Mouse (Mus musculus): ENCODE measurements at regions not wholly inside any gene's neighbourhood (a gene's known extent, or its start where the extent isn't known, plus 50 kb on each side); places are given as distances from the start of the nearest gene placed in this dataset.

DNA sequence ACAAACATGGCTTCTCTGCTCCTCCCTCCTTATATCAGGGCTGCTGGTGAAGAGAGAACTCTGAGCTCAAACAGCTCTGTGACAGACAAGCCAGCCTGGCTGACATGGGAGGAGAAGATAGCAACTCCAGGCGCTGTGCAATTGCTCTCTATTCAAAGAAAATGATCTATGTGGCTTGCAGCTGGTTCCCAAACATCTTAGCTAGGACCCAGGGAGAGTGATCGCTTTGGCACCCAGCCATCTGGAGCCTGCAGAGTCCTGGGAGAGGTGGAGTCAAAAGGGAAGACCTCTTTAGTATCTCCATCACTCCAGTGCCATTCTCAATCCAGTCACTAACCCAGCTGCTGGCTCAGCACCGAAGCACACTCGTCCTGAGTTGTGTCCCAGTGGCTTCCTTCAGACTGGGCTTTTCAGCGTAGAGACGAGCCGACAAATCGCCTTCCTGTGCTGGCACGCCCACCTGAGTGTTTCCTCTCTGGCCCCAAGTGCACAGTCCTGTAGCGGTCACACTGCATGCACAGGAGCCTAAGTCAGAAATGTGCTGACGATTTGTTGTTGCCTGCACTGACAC is 145.1 kb upstream of the Phyhipl start:
- no peaks in the 10 kb centered on the region for H3K9me3 ChIP-seq (ENCODE audit: control insufficient read depth, low read depth, low read length)
- H3K9ac ChIP-seq (replicated peaks; ENCODE audit: low read depth, low read length) = no peak overlapping the region
- no peaks in the 10 kb centered on the region for H3K4me1 ChIP-seq (ENCODE audit: control insufficient read depth, insufficient read depth, low read length)
- no peak for ATAC-seq (ENCODE audit: insufficient number of reproducible peaks, insufficient read depth, low FRiP score, low read depth)
- no peaks in the 10 kb centered on the region for H3K27me3 ChIP-seq (ENCODE audit: control insufficient read depth, insufficient read depth, low read length)
- H3K4me3 ChIP-seq (ENCODE audit: low read depth, low read length) = no peak overlapping the region
- no peaks in the 10 kb centered on the region for H3K36me3 ChIP-seq (ENCODE audit: control insufficient read depth, insufficient read depth, low read length)
- no peak overlapping the region for H3K4me2 ChIP-seq (replicated peaks; ENCODE audit: low read depth, low read length)
- 47% methylated on average over 11 of the region's 11 CpGs for WGBS
- no peak overlapping the region for H3K27ac ChIP-seq (ENCODE audit: low read length)

DNA sequence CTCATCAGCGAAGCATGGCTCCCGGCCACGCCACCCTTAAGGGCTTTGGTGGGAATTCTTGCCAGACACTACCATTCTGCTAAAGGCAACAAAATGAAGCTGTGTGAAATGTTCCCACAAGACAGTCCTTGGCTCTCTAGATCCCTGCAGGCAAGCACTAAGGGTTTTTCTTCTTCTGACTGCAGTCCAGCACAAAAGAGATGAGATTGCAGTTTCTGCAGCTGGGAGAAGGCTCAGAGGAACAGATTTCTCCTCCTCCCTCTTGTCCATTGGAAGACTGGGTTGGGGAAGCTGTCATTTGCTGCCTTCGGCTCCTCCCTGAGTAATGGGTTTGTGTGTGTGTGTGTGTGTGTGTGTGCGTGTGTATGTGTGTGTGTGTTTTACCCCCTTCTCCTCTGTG is 144.1 kb upstream of the Phyhipl start:
- H3K9me3 ChIP-seq (ENCODE audit: control insufficient read depth, low read depth, low read length) = no peaks in the 10 kb centered on the region
- no peak for ATAC-seq (ENCODE audit: insufficient number of reproducible peaks, insufficient read depth, low FRiP score, low read depth)
- no peak overlapping the region for H3K4me2 ChIP-seq (replicated peaks; ENCODE audit: low read depth, low read length)
- no peak overlapping the region for H3K4me3 ChIP-seq (ENCODE audit: low read depth, low read length)
- no peaks in the 10 kb centered on the region for H3K36me3 ChIP-seq (ENCODE audit: control insufficient read depth, insufficient read depth, low read length)
- no peaks in the 10 kb centered on the region for H3K27me3 ChIP-seq (ENCODE audit: control insufficient read depth, insufficient read depth, low read length)
- H3K27ac ChIP-seq (ENCODE audit: low read length) = no peak overlapping the region
- no peaks in the 10 kb centered on the region for H3K4me1 ChIP-seq (ENCODE audit: control insufficient read depth, insufficient read depth, low read length)
- WGBS = 79% methylated on average over 5 of the region's 5 CpGs
- H3K9ac ChIP-seq (replicated peaks; ENCODE audit: low read depth, low read length) = no peak overlapping the region

DNA sequence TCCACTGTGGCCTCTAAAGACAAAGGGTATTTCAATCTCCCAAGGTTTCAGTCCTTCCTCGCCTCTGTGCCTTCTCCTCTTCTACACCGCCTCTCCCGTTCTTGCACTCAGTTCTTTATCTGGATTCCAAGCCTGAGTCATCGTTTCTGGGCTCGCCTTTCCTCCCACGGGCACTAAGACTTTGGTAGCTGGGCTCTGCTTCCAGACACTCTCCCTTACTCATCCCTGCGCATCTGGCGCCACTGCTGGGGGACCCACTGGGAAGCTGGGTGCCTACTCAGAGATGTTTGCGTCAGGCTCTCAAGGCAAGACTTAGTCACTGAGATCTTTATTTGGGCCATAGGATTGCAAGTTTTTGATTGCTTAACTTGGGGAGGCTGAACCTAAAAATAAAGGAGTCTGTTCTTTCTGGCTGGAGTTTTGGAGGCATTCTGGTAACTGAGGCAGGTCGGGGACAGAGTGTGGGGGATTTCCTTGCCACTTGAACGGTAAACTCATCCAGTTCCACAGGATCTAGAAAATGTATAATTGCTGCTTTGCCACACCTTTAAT is 143.5 kb upstream of the Phyhipl start:
- Histone ChIP-seq H3K4me1 (ENCODE audit: control insufficient read depth, insufficient read depth, low read length) (no peaks in the 10 kb centered on the region), H3K4me3 (ENCODE audit: low read depth, low read length) (no peak overlapping the region), H3K9me3 (ENCODE audit: control insufficient read depth, low read depth, low read length) (no peaks in the 10 kb centered on the region), H3K4me2 (replicated peaks; ENCODE audit: low read depth, low read length) (no peak overlapping the region), H3K9ac (replicated peaks; ENCODE audit: low read depth, low read length) (no peak overlapping the region), H3K27me3 (ENCODE audit: control insufficient read depth, insufficient read depth, low read length) (no peaks in the 10 kb centered on the region), H3K27ac (ENCODE audit: low read length) (no peak overlapping the region), H3K36me3 (ENCODE audit: control insufficient read depth, insufficient read depth, low read length) (no peaks in the 10 kb centered on the region)
- no peak for ATAC-seq (ENCODE audit: insufficient number of reproducible peaks, insufficient read depth, low FRiP score, low read depth)
- 79% methylated on average over 11 of the region's 11 CpGs for WGBS

- H3K27me3 ChIP-seq (ENCODE audit: control insufficient read depth, insufficient read depth, low read length) = no peaks in the 10 kb centered on the region
- H3K9me3 ChIP-seq (ENCODE audit: control insufficient read depth, low read depth, low read length) = no peaks in the 10 kb centered on the region
- H3K9ac ChIP-seq (replicated peaks; ENCODE audit: low read depth, low read length) = no peak overlapping the region
- no peak overlapping the region for H3K4me2 ChIP-seq (replicated peaks; ENCODE audit: low read depth, low read length)
- 60% methylated on average over 7 of the region's 7 CpGs for WGBS
- H3K4me3 ChIP-seq (ENCODE audit: low read depth, low read length) = no peak overlapping the region
- no peak overlapping the region for H3K27ac ChIP-seq (ENCODE audit: low read length)
- no peaks in the 10 kb centered on the region for H3K4me1 ChIP-seq (ENCODE audit: control insufficient read depth, insufficient read depth, low read length)
- H3K36me3 ChIP-seq (ENCODE audit: control insufficient read depth, insufficient read depth, low read length) = no peaks in the 10 kb centered on the region
- ATAC-seq (ENCODE audit: insufficient number of reproducible peaks, insufficient read depth, low FRiP score, low read depth) = no peak
Measured at GRCm38 (mm10) chr10:70788814-70789452, 133.2 kb upstream of the Phyhipl start.

- H3K9me3 ChIP-seq (ENCODE audit: control insufficient read depth, low read depth, low read length) = no peaks in the 10 kb centered on the region
- 90% methylated on average over 3 of the region's 3 CpGs for WGBS
Measured at GRCm38 (mm10) chr10:70781036-70781435, 125.3 kb upstream of the Phyhipl start.

DNA sequence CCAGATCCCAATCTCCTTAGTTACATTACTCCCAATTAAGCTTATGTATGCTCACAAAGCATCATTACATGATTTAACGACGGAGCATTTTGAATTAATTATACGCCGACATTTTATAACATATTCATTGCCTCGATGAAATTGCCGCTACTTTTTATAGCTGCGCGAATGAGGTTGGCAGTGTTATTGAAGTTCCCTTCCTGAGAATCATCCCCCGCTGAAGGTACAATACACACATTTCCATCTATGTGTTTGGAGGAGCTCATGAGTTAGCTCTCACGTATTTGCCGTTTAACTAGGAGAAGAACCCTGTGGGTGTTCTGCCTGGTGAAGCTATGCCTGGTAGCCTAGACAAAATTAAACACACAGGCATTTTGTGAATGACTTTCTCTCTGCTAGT is 122.8 kb upstream of the Phyhipl start:
- H3K27me3 ChIP-seq (ENCODE audit: control insufficient read depth, insufficient read depth, low read length) = no peaks in the 10 kb centered on the region
- H3K36me3 ChIP-seq (ENCODE audit: control insufficient read depth, insufficient read depth, low read length) = no peaks in the 10 kb centered on the region
- no peak for ATAC-seq (ENCODE audit: insufficient number of reproducible peaks, insufficient read depth, low FRiP score, low read depth)
- H3K27ac ChIP-seq (ENCODE audit: low read length) = no peak overlapping the region
- H3K4me1 ChIP-seq (ENCODE audit: control insufficient read depth, insufficient read depth, low read length) = no peaks in the 10 kb centered on the region
- H3K9me3 ChIP-seq (ENCODE audit: control insufficient read depth, low read depth, low read length) = no peaks in the 10 kb centered on the region
- H3K4me3 ChIP-seq (ENCODE audit: low read depth, low read length) = no peak overlapping the region
- H3K9ac ChIP-seq (replicated peaks; ENCODE audit: low read depth, low read length) = no peak overlapping the region
- WGBS = 84% methylated on average over 11 of the region's 11 CpGs
- no peak overlapping the region for H3K4me2 ChIP-seq (replicated peaks; ENCODE audit: low read depth, low read length)

More at GRCm38 (mm10) chr10:70781036-70781435, 125.3 kb upstream of the Phyhipl start:
- ATAC-seq (ENCODE audit: insufficient number of reproducible peaks, insufficient read depth, low FRiP score, low read depth) = no peak
- no peaks in the 10 kb centered on the region for H3K4me1 ChIP-seq (ENCODE audit: control insufficient read depth, insufficient read depth, low read length)
- no peaks in the 10 kb centered on the region for H3K27me3 ChIP-seq (ENCODE audit: control insufficient read depth, insufficient read depth, low read length)
- no peak overlapping the region for H3K4me2 ChIP-seq (replicated peaks; ENCODE audit: low read depth, low read length)
- H3K9ac ChIP-seq (replicated peaks; ENCODE audit: low read depth, low read length) = no peak overlapping the region
- H3K36me3 ChIP-seq (ENCODE audit: control insufficient read depth, insufficient read depth, low read length) = no peaks in the 10 kb centered on the region
- no peak overlapping the region for H3K4me3 ChIP-seq (ENCODE audit: low read depth, low read length)
- H3K27ac ChIP-seq (ENCODE audit: low read length) = no peak overlapping the region

GRCm38 (mm10) chr10:70774571-70774970 is 118.8 kb upstream of the Phyhipl start:
- H3K36me3 ChIP-seq (ENCODE audit: control insufficient read depth, insufficient read depth, low read length) = no peaks in the 10 kb centered on the region
- no peaks in the 10 kb centered on the region for H3K9me3 ChIP-seq (ENCODE audit: control insufficient read depth, low read depth, low read length)
- no peaks in the 10 kb centered on the region for H3K27me3 ChIP-seq (ENCODE audit: control insufficient read depth, insufficient read depth, low read length)
- H3K9ac ChIP-seq (replicated peaks; ENCODE audit: low read depth, low read length) = no peak overlapping the region
- no peak for ATAC-seq (ENCODE audit: insufficient number of reproducible peaks, insufficient read depth, low FRiP score, low read depth)
- no peaks in the 10 kb centered on the region for H3K4me1 ChIP-seq (ENCODE audit: control insufficient read depth, insufficient read depth, low read length)
- H3K27ac ChIP-seq (ENCODE audit: low read length) = no peak overlapping the region
- WGBS = 76% methylated on average over 2 of the region's 2 CpGs
- no peak overlapping the region for H3K4me2 ChIP-seq (replicated peaks; ENCODE audit: low read depth, low read length)
- no peak overlapping the region for H3K4me3 ChIP-seq (ENCODE audit: low read depth, low read length)

GRCm38 (mm10) chr10:70774159-70774558 is 118.4 kb upstream of the Phyhipl start:
- H3K27ac ChIP-seq (ENCODE audit: low read length) = no peak overlapping the region
- WGBS = 66% methylated on average over 4 of the region's 4 CpGs

More at GRCm38 (mm10) chr10:70774159-70774558, 118.4 kb upstream of the Phyhipl start:
- Histone ChIP-seq H3K4me1 (ENCODE audit: control insufficient read depth, insufficient read depth, low read length) (no peaks in the 10 kb centered on the region), H3K27me3 (ENCODE audit: control insufficient read depth, insufficient read depth, low read length) (no peaks in the 10 kb centered on the region), H3K4me2 (replicated peaks; ENCODE audit: low read depth, low read length) (no peak overlapping the region), H3K4me3 (ENCODE audit: low read depth, low read length) (no peak overlapping the region), H3K9ac (replicated peaks; ENCODE audit: low read depth, low read length) (no peak overlapping the region), H3K36me3 (ENCODE audit: control insufficient read depth, insufficient read depth, low read length) (no peaks in the 10 kb centered on the region), H3K9me3 (ENCODE audit: control insufficient read depth, low read depth, low read length) (no peaks in the 10 kb centered on the region)
- no peak for ATAC-seq (ENCODE audit: insufficient number of reproducible peaks, insufficient read depth, low FRiP score, low read depth)

Measured in stomach, embryonic 14.5 days (tissue).